11 mouse cellular contexts compared by ENCODE assay signal in the genomic region with DNA sequence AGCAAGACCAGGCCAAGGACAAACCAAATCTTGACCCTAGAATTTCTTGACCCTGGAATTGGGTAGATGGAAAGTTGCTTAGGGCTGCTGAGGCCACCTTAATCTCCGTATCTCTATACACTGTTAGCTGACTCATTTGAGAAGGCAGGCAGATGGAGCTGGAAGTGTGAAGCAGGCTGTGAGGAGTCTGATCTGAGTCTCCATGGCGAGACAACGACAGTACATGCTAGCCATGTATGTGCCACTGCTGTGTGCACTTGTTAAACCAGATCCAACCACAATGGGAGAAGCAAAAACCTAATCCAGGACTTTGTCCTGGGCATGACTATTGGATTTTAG. TPM values are rescaled to one million over a fixed set of nuclear protein-coding genes. Genes with fewer than 3 reads are reported as not detected.
DNase-seq lines count a peak whose midpoint lies in the region; ATAC-seq and TF ChIP-seq lines count a peak whose summit lies in the region.
"Had no signal": no experiment of that assay in that cellular context is flagged by ENCODE, and none has a peak within 500 bp of the region (broad histone marks: within the 10 kb centered on the region; RNA-seq: fewer than 3 reads in every experiment).

No protein-coding gene starts in this region.

- WGBS in heart, embryonic 14.5 days: 23% methylated on average over 3 of the region's 3 CpGs
- WGBS in embryonic facial prominence, embryonic 13.5 days: 65% methylated on average over 3 of the region's 3 CpGs
- 85% methylated on average over 3 of the region's 3 CpGs for WGBS in hindbrain, embryonic 12.5 days
- 71% methylated on average over 3 of the region's 3 CpGs for WGBS in midbrain, embryonic 13.5 days
- 66% methylated on average over 3 of the region's 3 CpGs for WGBS in liver, postnatal 0 days (ENCODE audit: insufficient replicate concordance)

- peak overlapping the region; percentile 21 for H3K9ac ChIP-seq in heart, embryonic 14.5 days (ENCODE audit: low read length)
- no peak overlapping the region for H3K9ac ChIP-seq in embryonic facial prominence, embryonic 13.5 days
- no peak overlapping the region for H3K9ac ChIP-seq in hindbrain, embryonic 12.5 days
- 0 out of 2 replicates have a peak overlapping the region, but pooled peaks have one; percentile 28 for H3K9ac ChIP-seq in midbrain, embryonic 13.5 days (replicated peaks)
- H3K9ac ChIP-seq in liver, postnatal 0 days (replicated peaks): no peak overlapping the region
- H3K9ac ChIP-seq: lung, embryonic 14.5 days had no signal

- no peaks in the 10 kb centered on the region for H3K27me3 ChIP-seq in heart, embryonic 14.5 days (ENCODE audit: control insufficient read depth, insufficient read depth, low read length)
- H3K27me3 ChIP-seq in embryonic facial prominence, embryonic 13.5 days: no peaks in the 10 kb centered on the region
- no peaks in the 10 kb centered on the region for H3K27me3 ChIP-seq in hindbrain, embryonic 12.5 days
- no peaks in the 10 kb centered on the region for H3K27me3 ChIP-seq in midbrain, embryonic 13.5 days
- H3K27me3 ChIP-seq in liver, postnatal 0 days (ENCODE audit: insufficient read depth, low read length): no peaks in the 10 kb centered on the region
- H3K27me3 ChIP-seq: CH12.LX had no signal

- H3K36me3 ChIP-seq in heart, embryonic 14.5 days (ENCODE audit: control insufficient read depth, insufficient read depth, low read length): no peaks in the 10 kb centered on the region
- H3K36me3 ChIP-seq in embryonic facial prominence, embryonic 13.5 days: no peaks in the 10 kb centered on the region
- no peaks in the 10 kb centered on the region for H3K36me3 ChIP-seq in hindbrain, embryonic 12.5 days
- H3K36me3 ChIP-seq in midbrain, embryonic 13.5 days: no peaks in the 10 kb centered on the region
- H3K36me3 ChIP-seq in liver, postnatal 0 days (replicated peaks; ENCODE audit: insufficient read depth, low read length): no peaks in the 10 kb centered on the region

- DNase-seq in heart, adult 9 months (ENCODE audit: low spot score in 2 of 2): no peak
- no peak for DNase-seq in liver, postnatal 0 days
- DNase-seq in kidney, adult 9 months: no peak
- DNase-seq in T-cell, adult 2 months (ENCODE audit: low spot score): no peak
- DNase-seq: embryo, embryonic 11 days had no signal

- peaks cover 56 to 99% of the 10 kb centered on the region in 2 experiments for H3K4me1 ChIP-seq in heart, embryonic 14.5 days (ENCODE audit: control insufficient read depth in 2 of 2, insufficient read depth in 2 of 2, low read length in 2 of 2)
- H3K4me1 ChIP-seq in embryonic facial prominence, embryonic 13.5 days: peaks cover 83% of the 10 kb centered on the region
- H3K4me1 ChIP-seq in hindbrain, embryonic 12.5 days: peaks cover 26% of the 10 kb centered on the region
- peaks cover 27% of the 10 kb centered on the region for H3K4me1 ChIP-seq in midbrain, embryonic 13.5 days (replicated peaks)
- H3K4me1 ChIP-seq in liver, postnatal 0 days (ENCODE audit: insufficient read depth): peaks cover 12% of the 10 kb centered on the region; the same call in 1 of the 2 replicates

- TF ChIP-seq EP300 in liver, postnatal 0 days (IDR thresholded peaks at IDR 0.05; ENCODE audit: low read depth): no peak

- no peak for ATAC-seq in heart, embryonic 14.5 days (ENCODE audit: insufficient number of reproducible peaks, insufficient read depth, low FRiP score, low read depth)
- no peak for ATAC-seq in embryonic facial prominence, embryonic 13.5 days (ENCODE audit: insufficient number of reproducible peaks, insufficient read depth, low FRiP score, low TSS enrichment, low read depth)
- 0 out of 2 replicates have a peak, but pooled peaks have one; percentile 17 for ATAC-seq in hindbrain, embryonic 12.5 days (ENCODE audit: low FRiP score)
- peak; percentile 56 for ATAC-seq in midbrain, embryonic 13.5 days
- no peak for ATAC-seq in liver, postnatal 0 days

- peak overlapping the region; percentile 64 to 83 for H3K27ac ChIP-seq in heart, embryonic 14.5 days (replicated peaks in 1 of 2; ENCODE audit: control insufficient read depth in 1 of 2, insufficient read depth in 1 of 2, low read depth in 2 of 2, low read length in 2 of 2)
- 0 out of 2 replicates have a peak overlapping the region, but pooled peaks have one; percentile 8 for H3K27ac ChIP-seq in embryonic facial prominence, embryonic 13.5 days
- peak overlapping the region; percentile 37; the same call in 1 of the 2 replicates for H3K27ac ChIP-seq in hindbrain, embryonic 12.5 days
- peak overlapping the region; percentile 59 for H3K27ac ChIP-seq in midbrain, embryonic 13.5 days
- H3K27ac ChIP-seq in liver, postnatal 0 days (ENCODE audit: low read depth): no peak overlapping the region

- TF ChIP-seq CTCF in liver, postnatal 0 days (IDR thresholded peaks at IDR 0.05; ENCODE audit: low read depth): no peak

- peak overlapping the region; percentile 31 for H3K4me2 ChIP-seq in heart, embryonic 14.5 days (ENCODE audit: low read length)
- no peak overlapping the region for H3K4me2 ChIP-seq in embryonic facial prominence, embryonic 13.5 days
- H3K4me2 ChIP-seq in hindbrain, embryonic 12.5 days (replicated peaks): no peak overlapping the region
- no peak overlapping the region for H3K4me2 ChIP-seq in midbrain, embryonic 13.5 days (replicated peaks)
- H3K4me2 ChIP-seq in liver, postnatal 0 days (ENCODE audit: low read depth, low read length): no peak overlapping the region
- H3K4me2 ChIP-seq: lung, embryonic 14.5 days had no signal

- no peak overlapping the region for H3K4me3 ChIP-seq in heart, embryonic 14.5 days (ENCODE audit: control insufficient read depth in 1 of 2, insufficient read depth in 1 of 2, low read depth in 1 of 2, low read length in 2 of 2)
- H3K4me3 ChIP-seq in embryonic facial prominence, embryonic 13.5 days: no peak overlapping the region
- H3K4me3 ChIP-seq in hindbrain, embryonic 12.5 days: no peak overlapping the region
- H3K4me3 ChIP-seq in midbrain, embryonic 13.5 days (replicated peaks): no peak overlapping the region
- H3K4me3 ChIP-seq in liver, postnatal 0 days (ENCODE audit: low read depth, low read length): no peak overlapping the region

- H3K9me3 ChIP-seq in heart, embryonic 14.5 days (ENCODE audit: control insufficient read depth, low read length): no peaks in the 10 kb centered on the region
- H3K9me3 ChIP-seq in embryonic facial prominence, embryonic 13.5 days: no peaks in the 10 kb centered on the region
- H3K9me3 ChIP-seq in hindbrain, embryonic 12.5 days (replicated peaks): no peaks in the 10 kb centered on the region
- H3K9me3 ChIP-seq in midbrain, embryonic 13.5 days: no peaks in the 10 kb centered on the region
- no peaks in the 10 kb centered on the region for H3K9me3 ChIP-seq in liver, postnatal 0 days (ENCODE audit: low read length)

RNA-seq across cellular contexts. Expression of gene Abtb2, which starts 26.4 kb away (rescaled TPM):
- 18.4 and 18.6 TPM in 2 replicates for polyA plus RNA-seq in heart, embryonic 14.5 days (2014; fragmentation: Nextera tagmentation; extraction: Ambion mirVana)
- polyA plus RNA-seq in embryonic facial prominence, embryonic 13.5 days (2015; fragmentation: Nextera tagmentation; extraction: Ambion mirVana): 17.4 and 19.7 TPM in 2 replicates
- polyA plus RNA-seq in hindbrain, embryonic 12.5 days (2016; fragmentation: Nextera tagmentation; extraction: Ambion mirVana): 26.2 and 27.3 TPM in 2 replicates
- polyA plus RNA-seq in midbrain, embryonic 13.5 days (2015; fragmentation: Nextera tagmentation; extraction: Ambion mirVana): 11.2 and 12.8 TPM in 2 replicates
- polyA plus RNA-seq in liver, postnatal 0 days (2015; fragmentation: Nextera tagmentation; extraction: Ambion mirVana): 1.8 and 2.1 TPM in 2 replicates

Comparison
In these comparisons a context has a peak if more than half of its experiments do, and no peak if none do; other contexts are left out.
1. ATAC-seq: peak in hindbrain, embryonic 12.5 days (single experiment) and midbrain, embryonic 13.5 days (single experiment); none in heart, embryonic 14.5 days (single experiment), embryonic facial prominence, embryonic 13.5 days (single experiment) and liver, postnatal 0 days (single experiment).
2. H3K9ac ChIP-seq: peak in heart, embryonic 14.5 days (single experiment) and midbrain, embryonic 13.5 days (single experiment); none in embryonic facial prominence, embryonic 13.5 days (single experiment), hindbrain, embryonic 12.5 days (single experiment) and liver, postnatal 0 days (single experiment).